Mouse (Mus musculus) spleen, adult 2 months (tissue): ENCODE data around the gene Crmp1. TPM values are rescaled to one million over a fixed set of nuclear protein-coding genes. Genes with fewer than 3 reads are reported as not detected.

Experiments
- DNase-seq, 2 experiments: peaks; one replicate each; pipeline versions ENCODE4 v3.0.0 to v3.0.0-alpha.2; 2012 to 2021; ENCODE audit warnings: low spot score in 2 of 2, low read depth in 1 of 2
- H3K27ac ChIP-seq: fragments of 200-500 bp; 2 replicates; pipeline ENCODE4 v1.5.1; 2012; ENCODE audit warnings: low read length, inconsistent platforms; ENCODE audit not compliant: insufficient read depth
- H3K27me3 ChIP-seq: fragments of 200-500 bp; 2 replicates; pipeline ENCODE4 v1.6.1; 2012; ENCODE audit warnings: mild to moderate bottlenecking, moderate library complexity, low read length, inconsistent platforms; ENCODE audit not compliant: control insufficient read depth, insufficient read depth
- H3K36me3 ChIP-seq: fragments of 200-500 bp; 2 replicates; pipeline ENCODE4 v1.6.1; 2012; ENCODE audit warnings: mild to moderate bottlenecking, low read length, inconsistent platforms; ENCODE audit not compliant: control insufficient read depth, insufficient read depth
- H3K4me1 ChIP-seq: fragments of 200-500 bp; 2 replicates; pipeline ENCODE4 v1.6.1; 2011; ENCODE audit warnings: inconsistent platforms; ENCODE audit not compliant: control insufficient read depth, insufficient read depth, insufficient read length
- H3K4me3 ChIP-seq: fragments of 200-500 bp; 2 replicates; pipeline ENCODE4 v1.5.1; 2011; ENCODE audit warnings: mild to moderate bottlenecking, inconsistent platforms; ENCODE audit not compliant: insufficient read depth, insufficient read length; ENCODE audit errors: extremely low read depth
- CTCF ChIP-seq: fragments of 200-500 bp; IDR thresholded peaks from 2 replicates; pipeline ENCODE4 v1.5.1; 2011; ENCODE audit warnings: mild to moderate bottlenecking, inconsistent platforms; ENCODE audit not compliant: insufficient read depth, insufficient read length, insufficient replicate concordance; ENCODE audit errors: extremely low read depth
- POLR2A ChIP-seq: fragments of 200-500 bp; IDR thresholded peaks from 2 replicates; pipeline ENCODE4 v1.6.1; 2011; ENCODE audit warnings: low read depth, low read length, inconsistent platforms
- WGBS: fragments of 180-500 bp; shearing (Covaris S2); methylation state at CpG from one replicate; pipeline ENCODE4 v1.1.7; 2018; 5-methylcytosine and 5-hydroxymethylcytosine counted together
- polyA plus RNA-seq: library from polyadenylated mRNA; depleted of rRNA; stranded (reverse); fragments of >200 nt; gene quantifications from 2 replicates; pipeline ENCODE4 v1.2.3, GENCODE M21; 2012

The Crmp1 gene
- polyA plus RNA-seq, 1 experiment, result 1.4 TPM

DNA sequence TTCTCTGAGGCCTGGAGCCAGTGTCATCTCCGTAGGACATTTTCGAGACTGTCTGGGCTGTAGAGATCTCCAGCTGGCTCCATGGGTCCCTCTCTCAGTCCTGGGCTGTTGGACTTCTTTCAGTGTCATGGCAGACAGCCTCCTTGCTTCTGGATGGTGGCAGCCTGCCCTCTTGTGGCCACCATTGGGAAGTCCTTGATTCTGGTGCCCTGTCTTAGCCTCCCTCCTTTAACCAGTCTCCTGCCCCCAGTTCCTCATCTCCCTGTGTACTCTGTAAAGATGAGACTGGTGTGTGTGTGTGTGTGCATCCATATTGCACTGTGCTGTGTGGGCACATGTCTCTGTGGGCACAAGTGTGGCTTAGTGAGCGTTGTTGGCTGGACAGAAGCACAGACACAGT lies 46.6 kb downstream of the Crmp1 start:
- Histone ChIP-seq H3K27me3 (no peaks in the 10 kb centered on the region), H3K36me3 (no peaks in the 10 kb centered on the region), H3K27ac (no peak overlapping the region), H3K4me3 (no peak overlapping the region), H3K4me1 (no peaks in the 10 kb centered on the region)
- no peak for DNase-seq
- 67% methylated on average over 3 of the region's 3 CpGs for WGBS
- TF ChIP-seq POLR2A (no peak), CTCF (peak; percentile 38; the same call in 1 of the 2 replicates)

- no peak for DNase-seq
- H3K27me3 ChIP-seq, result no peaks in the 10 kb centered on the region
- WGBS, result 21% methylated on average over 3 of the region's 3 CpGs
Measured at GRCm38 (mm10) chr5:37289236-37289635, 47.5 kb downstream of the Crmp1 start.

GRCm38 (mm10) chr5:37290983-37291382 lies 49.2 kb downstream of the Crmp1 start:
- no peak overlapping the region for H3K27ac ChIP-seq
- no peaks in the 10 kb centered on the region for H3K36me3 ChIP-seq
- peak; percentile 52; the same call in 1 of the 2 replicates for TF ChIP-seq CTCF
- no peak for TF ChIP-seq POLR2A
- no peaks in the 10 kb centered on the region for H3K4me1 ChIP-seq
- H3K27me3 ChIP-seq, result no peaks in the 10 kb centered on the region
- H3K4me3 ChIP-seq, result no peak overlapping the region
- DNase-seq, result no peak
- 63% methylated on average over 9 of the region's 9 CpGs for WGBS

More at GRCm38 (mm10) chr5:37289236-37289635, 47.5 kb downstream of the Crmp1 start:
- Histone ChIP-seq H3K4me3 (no peak overlapping the region), H3K4me1 (no peaks in the 10 kb centered on the region), H3K36me3 (no peaks in the 10 kb centered on the region), H3K27ac (no peak overlapping the region)
- peak; percentile 50; the same call in 1 of the 2 replicates for TF ChIP-seq CTCF
- no peak for TF ChIP-seq POLR2A

DNA sequence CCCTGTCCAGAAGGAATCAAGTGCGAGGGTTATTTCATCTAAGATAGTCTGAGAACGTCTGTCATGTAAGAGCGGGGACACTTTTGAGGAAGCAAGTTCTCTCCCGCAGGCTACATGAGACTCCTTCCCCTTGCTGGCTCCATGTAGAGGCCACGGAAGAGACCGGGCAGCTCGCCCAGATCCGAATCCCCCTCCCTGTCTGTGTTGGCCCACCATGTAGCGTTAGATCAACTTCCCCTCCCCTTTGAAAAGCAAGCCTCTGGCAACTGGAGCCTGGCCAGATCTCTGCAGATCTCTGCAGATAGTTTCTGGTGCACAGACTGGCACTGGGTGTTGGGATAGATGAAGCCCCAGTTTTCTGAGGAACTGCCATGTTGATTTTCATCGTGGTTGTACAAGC lies 55.0 kb downstream of the Crmp1 start:
- Histone ChIP-seq H3K27me3 (no peaks in the 10 kb centered on the region), H3K27ac (no peak overlapping the region), H3K4me3 (no peak overlapping the region), H3K4me1 (no peaks in the 10 kb centered on the region), H3K36me3 (no peaks in the 10 kb centered on the region)
- WGBS, result 66% methylated on average over 10 of the region's 10 CpGs
- DNase-seq, result no peak
- TF ChIP-seq CTCF, result no peak
- no peak for TF ChIP-seq POLR2A

DNA sequence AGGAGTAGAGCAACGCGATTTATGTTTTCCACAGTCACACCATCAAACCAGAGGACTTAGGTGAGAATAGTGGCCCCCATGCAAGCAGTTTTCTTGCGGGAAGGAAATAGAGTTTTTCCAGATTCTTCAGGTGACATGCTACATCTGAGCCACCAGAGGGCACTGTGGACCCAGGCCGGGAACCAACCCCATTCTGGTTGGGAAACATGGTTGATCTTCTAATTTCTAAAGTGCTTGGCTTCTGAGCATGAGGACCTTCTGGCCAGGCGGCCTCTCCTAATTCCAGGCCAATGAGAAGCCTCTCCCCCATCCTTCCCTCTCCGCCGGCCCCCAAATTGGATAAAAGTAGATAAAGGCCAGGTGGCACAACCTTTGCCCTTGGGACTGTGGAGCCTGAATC lies 56.6 kb downstream of the Crmp1 start:
- WGBS, result 26% methylated on average over 7 of the region's 7 CpGs
- no peak for DNase-seq

GRCm38 (mm10) chr5:37310026-37310425 lies 68.3 kb downstream of the Crmp1 start:
- 89% methylated on average over 9 of the region's 9 CpGs for WGBS
- Histone ChIP-seq H3K4me1 (no peaks in the 10 kb centered on the region), H3K36me3 (no peaks in the 10 kb centered on the region), H3K27ac (no peak overlapping the region), H3K27me3 (no peaks in the 10 kb centered on the region), H3K4me3 (no peak overlapping the region)
- TF ChIP-seq POLR2A, result no peak
- no peak for TF ChIP-seq CTCF
- no peak for DNase-seq

More for the DNA sequence above, 56.6 kb downstream of the Crmp1 start:
- no peaks in the 10 kb centered on the region for H3K27me3 ChIP-seq
- TF ChIP-seq CTCF (peak; percentile 51; the same call in 1 of the 2 replicates), POLR2A (no peak)
- H3K27ac ChIP-seq, result no peak overlapping the region
- H3K36me3 ChIP-seq, result no peaks in the 10 kb centered on the region
- no peak overlapping the region for H3K4me3 ChIP-seq
- no peaks in the 10 kb centered on the region for H3K4me1 ChIP-seq

DNA sequence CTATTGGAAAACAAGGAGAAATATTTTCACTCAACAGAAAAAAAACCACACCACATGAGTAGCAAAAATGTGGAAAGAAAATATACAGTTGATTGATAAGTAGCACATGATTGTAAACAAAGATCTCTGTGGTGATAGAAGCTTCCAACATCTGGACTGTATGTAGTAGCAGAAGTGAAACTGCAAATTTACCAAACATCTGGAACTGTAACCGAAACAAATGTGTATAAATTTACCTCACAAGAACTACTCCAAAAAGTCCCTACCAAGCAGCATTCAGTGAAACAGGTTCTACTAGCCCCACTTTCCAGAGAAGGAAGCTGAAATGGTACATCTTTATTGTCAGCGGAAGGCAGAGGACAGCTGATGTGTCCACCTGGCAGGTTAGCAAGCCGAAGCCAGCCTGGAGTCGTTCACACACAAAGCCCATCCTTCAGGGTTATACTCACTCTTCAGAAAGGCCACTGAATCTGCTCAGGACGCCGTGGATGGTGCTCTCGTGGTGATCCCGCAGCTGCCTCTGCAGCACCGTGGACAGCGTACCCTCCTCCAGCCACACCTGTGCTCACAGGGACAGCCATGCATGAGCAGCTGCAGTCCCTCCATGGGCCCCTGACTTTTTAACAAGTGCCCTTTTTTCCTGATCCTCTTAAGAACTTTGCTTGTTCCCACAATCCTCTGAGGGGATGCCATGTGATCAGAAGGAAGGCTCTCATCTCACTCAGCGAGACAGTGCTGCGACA lies 71.4 kb downstream of the Crmp1 start:
- Histone ChIP-seq H3K27me3 (no peaks in the 10 kb centered on the region), H3K4me1 (no peaks in the 10 kb centered on the region), H3K36me3 (no peaks in the 10 kb centered on the region), H3K27ac (no peak overlapping the region), H3K4me3 (no peak overlapping the region)
- WGBS, result 82% methylated on average over 12 of the region's 12 CpGs
- TF ChIP-seq CTCF (no peak), POLR2A (no peak)
- DNase-seq, result no peak
